Mouse (Mus musculus) ES-E14 (cell line): ENCODE measurements around the gene Ccdc88c. TPM values are rescaled to one million over a fixed set of nuclear protein-coding genes. Genes with fewer than 3 reads are reported as not detected.

Source experiments
- DNase-seq: peaks from one replicate; pipeline ENCODE4 v3.0.0-alpha.2; 2013; ENCODE audit warnings: low read depth, low spot score
- H3K27ac ChIP-seq: 2 replicates; pipeline ENCODE4 v1.5.1; 2012; ENCODE audit warnings: low read depth, mild to moderate bottlenecking, low read length, moderate library complexity, mixed read lengths; ENCODE audit not compliant: poor library complexity, insufficient read depth, severe bottlenecking
- H3K36me3 ChIP-seq: 2 replicates; pipeline ENCODE4 v1.6.1; 2012; ENCODE audit warnings: mild to moderate bottlenecking, low read length, moderate library complexity, mixed read lengths; ENCODE audit not compliant: control insufficient read depth, poor library complexity, insufficient read depth, severe bottlenecking
- H3K4me1 ChIP-seq, 2 experiments: fragments of 150-350 bp in 1 of 2; sonication (generic) in 1 of 2; 2 replicates each; pipeline ENCODE4 v1.6.1; 2012; ENCODE audit warnings: low read length in 2 of 2, mild to moderate bottlenecking in 1 of 2, mixed read lengths in 1 of 2; ENCODE audit not compliant: control insufficient read depth in 2 of 2, insufficient read depth in 2 of 2, poor library complexity in 1 of 2
- H3K4me3 ChIP-seq, 2 experiments: fragments of 150-350 bp in 1 of 2; sonication (generic) in 1 of 2; 2 replicates each; pipeline ENCODE4 v1.5.1; 2012; ENCODE audit warnings: low read length in 2 of 2, low read depth in 1 of 2, mild to moderate bottlenecking in 1 of 2, mixed read lengths in 1 of 2; ENCODE audit not compliant: insufficient read depth in 1 of 2, poor library complexity in 1 of 2, severe bottlenecking in 1 of 2
- H3K9ac ChIP-seq: 2 replicates; pipeline ENCODE4 v1.6.1; 2012; ENCODE audit warnings: low read depth, mild to moderate bottlenecking, low read length, mixed read lengths; ENCODE audit not compliant: poor library complexity, insufficient read depth, severe bottlenecking
- H3K9me3 ChIP-seq: fragments of 150-350 bp; sonication (generic); 2 replicates; pipeline ENCODE4 v1.6.1; 2012; ENCODE audit warnings: low read depth, mild to moderate bottlenecking, low read length; ENCODE audit not compliant: control insufficient read depth, insufficient read depth
- CHD2 ChIP-seq: IDR thresholded peaks from 2 replicates; pipeline ENCODE4 v1.6.1; 2014; ENCODE audit warnings: mild to moderate bottlenecking, low read depth, low read length, inconsistent platforms
- HCFC1 ChIP-seq: IDR thresholded peaks from 2 replicates; pipeline ENCODE4 v1.6.1; 2012; ENCODE audit warnings: low read length, inconsistent platforms, borderline replicate concordance; ENCODE audit not compliant: insufficient read depth
- MAFK ChIP-seq: IDR thresholded peaks from 2 replicates; pipeline ENCODE4 v1.6.1; 2014; ENCODE audit warnings: mild to moderate bottlenecking, low read depth, low read length, inconsistent platforms; ENCODE audit not compliant: insufficient read depth
- ZC3H11A ChIP-seq: IDR thresholded peaks from 2 replicates; pipeline ENCODE4 v1.6.1; 2012; ENCODE audit warnings: low read depth, mild to moderate bottlenecking, inconsistent platforms, low read length, borderline replicate concordance
- ZNF384 ChIP-seq: IDR thresholded peaks from 2 replicates; pipeline ENCODE4 v1.6.1; 2012; ENCODE audit warnings: low read depth, low read length, inconsistent platforms
- in situ Hi-C, 2 experiments: fragments of 600-800 bp; cut with MboI; formaldehyde crosslinking; loops; one replicate each; pipeline ENCODE4 v1.15.1; 2025; ENCODE audit warnings: low sequenced_read_pairs in 2 of 2, inconsistent platforms in 1 of 2; ENCODE audit not compliant: unreplicated experiment in 2 of 2
- total RNA-seq: library from RNA; depleted of rRNA; stranded (reverse); fragments of 300-350 nt; gene quantifications from 2 replicates; pipeline ENCODE4 v1.2.3, GENCODE M21; 2012

Ccdc88c gene
- total RNA-seq, 1 experiment, result 35.7 TPM

- Histone ChIP-seq H3K27ac (no peak overlapping the region; the same call in 1 of the 2 replicates), H3K4me1 (peaks cover 27 to 65% of the 10 kb centered on the region in 2 experiments), H3K36me3 (peaks cover 6% of the 10 kb centered on the region; the same call in 1 of the 2 replicates), H3K4me3 (no peak overlapping the region), H3K9me3 (no peaks in the 10 kb centered on the region), H3K9ac (no peak overlapping the region)
- in situ Hi-C loops, result no loop called here
- DNase-seq, result no peak
- TF ChIP-seq MAFK, result no peak
- TF ChIP-seq CHD2, result no peak
These were observed 19.6 kb downstream of the Ccdc88c start for GRCm38 (mm10) chr12:101009225-101009624.

GRCm38 (mm10) chr12:101008648-101009047, 20.2 kb downstream of the Ccdc88c start:
- Histone ChIP-seq H3K4me1 (peaks cover 27 to 60% of the 10 kb centered on the region in 2 experiments), H3K4me3 (peak overlapping the region; percentile 11 to 15; a peak in 3 of 4 replicates), H3K27ac (peak overlapping the region; percentile 64), H3K9me3 (no peaks in the 10 kb centered on the region), H3K36me3 (peaks cover 6% of the 10 kb centered on the region; the same call in 1 of the 2 replicates), H3K9ac (peak overlapping the region; percentile 16; the same call in 1 of the 2 replicates)
- TF ChIP-seq ZNF384, result no peak
- TF ChIP-seq MAFK, result peak; percentile 94
- DNase-seq, result no peak
- in situ Hi-C loops, result no loop called here

GRCm38 (mm10) chr12:101007968-101008481, 20.8 kb downstream of the Ccdc88c start:
- no peaks in the 10 kb centered on the region for H3K9me3 ChIP-seq
- peaks cover 24 to 64% of the 10 kb centered on the region in 2 experiments for H3K4me1 ChIP-seq
- in situ Hi-C loops, result no loop called here
- DNase-seq, result no peak
- peak overlapping the region; percentile 16; the same call in 1 of the 2 replicates for H3K9ac ChIP-seq
- TF ChIP-seq MAFK, result peak; percentile 56
- no peak for TF ChIP-seq CHD2
- no peak for TF ChIP-seq ZC3H11A
- no peak for TF ChIP-seq HCFC1
- peak overlapping the region; percentile 64 for H3K27ac ChIP-seq
- H3K4me3 ChIP-seq, result peak overlapping the region; percentile 11 to 15; a peak in 3 of 4 replicates
- peaks cover 8% of the 10 kb centered on the region; the same call in 1 of the 2 replicates for H3K36me3 ChIP-seq

- TF ChIP-seq ZC3H11A, result no peak
- TF ChIP-seq CHD2, result no peak
- TF ChIP-seq MAFK, result no peak
- no peak for TF ChIP-seq HCFC1
- TF ChIP-seq ZNF384, result no peak
- Histone ChIP-seq H3K4me1 (peaks cover 24 to 65% of the 10 kb centered on the region in 2 experiments), H3K36me3 (peaks cover 8% of the 10 kb centered on the region; the same call in 1 of the 2 replicates), H3K4me3 (0 out of 4 replicates have a peak overlapping the region, but pooled peaks of 1 of the 2 experiments have one; percentile 6), H3K9ac (peak overlapping the region; percentile 10; the same call in 1 of the 2 replicates), H3K27ac (no peak overlapping the region), H3K9me3 (no peaks in the 10 kb centered on the region)
- DNase-seq, result no peak
- in situ Hi-C loops, result no loop called here
These were observed 21.4 kb downstream of the Ccdc88c start for GRCm38 (mm10) chr12:101007427-101007826.
